Mouse (Mus musculus) naive thymus-derived CD4-positive, alpha-beta T cell, adult 2 months (primary cell): ENCODE results near the gene Pcnt.

ENCODE experiments used
- DNase-seq: peaks from one replicate; pipeline ENCODE4 v3.0.0-alpha.2; 2011; ENCODE audit warnings: low read depth

Pcnt gene

GRCm38 (mm10) chr10:76316194-76316593 lies 126.4 kb downstream of the Pcnt start:
- no peak for DNase-seq

- DNase-seq: peak; percentile 25
These were observed 135.8 kb downstream of the Pcnt start for GRCm38 (mm10) chr10:76306738-76307137.
